Mouse (Mus musculus): ENCODE results near the gene C1qa.

Gene C1qa

GRCm38 (mm10) chr4:136898637-136899036 is at the start of gene C1qa:
Gene C1qa (minus strand): TSS chr4:136898803.
- DNase-seq (ENCODE audit: low read depth, low spot score) = no peak

- no peak for DNase-seq (ENCODE audit: low read depth, low spot score)
Observed at GRCm38 (mm10) chr4:136945397-136945796, 46.8 kb upstream of the C1qa start.

GRCm38 (mm10) chr4:136944558-136945350 is 46.2 kb upstream of the C1qa start:
- DNase-seq (ENCODE audit: low read depth, low spot score) = no peak

GRCm38 (mm10) chr4:136943175-136943574 is 44.6 kb upstream of the C1qa start:
- DNase-seq (ENCODE audit: low read depth, low spot score) = no peak

GRCm38 (mm10) chr4:136942761-136943160 is 44.2 kb upstream of the C1qa start:
- no peak for DNase-seq (ENCODE audit: low read depth, low spot score)

GRCm38 (mm10) chr4:136937935-136938334 is 39.3 kb upstream of the C1qa start:
- no peak for DNase-seq (ENCODE audit: low read depth, low spot score)

GRCm38 (mm10) chr4:136937344-136937743 is 38.7 kb upstream of the C1qa start:
- no peak for DNase-seq (ENCODE audit: low read depth, low spot score)

GRCm38 (mm10) chr4:136934746-136935613 is 36.4 kb upstream of the C1qa start:
- no peak for DNase-seq (ENCODE audit: low read depth, low spot score)

GRCm38 (mm10) chr4:136930474-136930873 is 31.9 kb upstream of the C1qa start:
- DNase-seq (ENCODE audit: low read depth, low spot score) = no peak

- DNase-seq (ENCODE audit: low read depth, low spot score) = peak; percentile 61
Observed at GRCm38 (mm10) chr4:136928928-136929327, 30.3 kb upstream of the C1qa start.

- no peak for DNase-seq (ENCODE audit: low read depth, low spot score)
Observed at GRCm38 (mm10) chr4:136925804-136926203, 27.2 kb upstream of the C1qa start.

- peak; percentile 69 for DNase-seq (ENCODE audit: low read depth, low spot score)
Observed at GRCm38 (mm10) chr4:136924529-136924928, 25.9 kb upstream of the C1qa start.

- DNase-seq (ENCODE audit: low read depth, low spot score) = no peak
Observed at GRCm38 (mm10) chr4:136919526-136919925, 20.9 kb upstream of the C1qa start.

GRCm38 (mm10) chr4:136918834-136919233 is 20.2 kb upstream of the C1qa start:
- no peak for DNase-seq (ENCODE audit: low read depth, low spot score)

GRCm38 (mm10) chr4:136917165-136917524 is 18.5 kb upstream of the C1qa start:
- DNase-seq (ENCODE audit: low read depth, low spot score) = no peak

- DNase-seq (ENCODE audit: low read depth, low spot score) = no peak
Observed at GRCm38 (mm10) chr4:136916359-136917164, 18.0 kb upstream of the C1qa start.

GRCm38 (mm10) chr4:136912841-136913240 is 14.2 kb upstream of the C1qa start:
- no peak for DNase-seq (ENCODE audit: low read depth, low spot score)

GRCm38 (mm10) chr4:136911804-136912203 is 13.2 kb upstream of the C1qa start:
- no peak for DNase-seq (ENCODE audit: low read depth, low spot score)

GRCm38 (mm10) chr4:136911211-136911646 is 12.6 kb upstream of the C1qa start:
- no peak for DNase-seq (ENCODE audit: low read depth, low spot score)

GRCm38 (mm10) chr4:136907809-136908208 is 9.2 kb upstream of the C1qa start:
- DNase-seq (ENCODE audit: low read depth, low spot score) = no peak

- peak; percentile 62 for DNase-seq (ENCODE audit: low read depth, low spot score)
Observed at GRCm38 (mm10) chr4:136907033-136907432, 8.4 kb upstream of the C1qa start.
